10 mouse cellular contexts compared by ENCODE assay signal in genomic region chr2:27716339-27716738, GRCm38 (mm10). TPM values are rescaled to one million over a fixed set of nuclear protein-coding genes. Genes with fewer than 3 reads are reported as not detected.
DNase-seq lines count a peak whose midpoint lies in the region; ATAC-seq lines count a peak whose summit lies in the region.
"Had no signal": no experiment of that assay in that cellular context is flagged by ENCODE, and none has a peak within 500 bp of the region (broad histone marks: within the 10 kb centered on the region; RNA-seq: fewer than 3 reads in every experiment).

No protein-coding gene starts in this region.

- ATAC-seq in kidney, embryonic 16.5 days (ENCODE audit: low FRiP score, low TSS enrichment) = no peak
- ATAC-seq in midbrain, embryonic 14.5 days (ENCODE audit: low FRiP score, low TSS enrichment) = no peak
- ATAC-seq in intestine, embryonic 16.5 days = no peak
- ATAC-seq in stomach, embryonic 14.5 days (ENCODE audit: insufficient number of reproducible peaks, insufficient read depth, low FRiP score, low read depth) = no peak
- ATAC-seq in midbrain, embryonic 15.5 days (replicated peaks) = no peak
- ATAC-seq: forebrain, embryonic 14.5 days; midbrain, embryonic 16.5 days had no signal

- H3K4me1 ChIP-seq in kidney, embryonic 16.5 days (ENCODE audit: insufficient read depth, low read length) = peaks cover 60% of the 10 kb centered on the region
- peaks cover 75% of the 10 kb centered on the region for H3K4me1 ChIP-seq in midbrain, embryonic 10.5 days
- peaks cover 7% of the 10 kb centered on the region; the same call in 1 of the 2 replicates for H3K4me1 ChIP-seq in midbrain, embryonic 14.5 days (ENCODE audit: control insufficient read depth, insufficient read depth, low read length)
- peaks cover 83% of the 10 kb centered on the region for H3K4me1 ChIP-seq in intestine, embryonic 16.5 days (ENCODE audit: control insufficient read depth, insufficient read depth, low read length)
- H3K4me1 ChIP-seq in stomach, embryonic 14.5 days (ENCODE audit: control insufficient read depth, insufficient read depth, low read length) = peaks cover 53% of the 10 kb centered on the region
- H3K4me1 ChIP-seq in midbrain, embryonic 15.5 days = peaks cover 4% of the 10 kb centered on the region; the same call in 1 of the 2 replicates

- WGBS in kidney, embryonic 16.5 days = 66% methylated on average over 3 of the region's 3 CpGs
- 80% methylated on average over 3 of the region's 3 CpGs for WGBS in midbrain, embryonic 10.5 days
- WGBS in midbrain, embryonic 14.5 days = 88% methylated on average over 3 of the region's 3 CpGs
- 62% methylated on average over 3 of the region's 3 CpGs for whole genome bisulfite sequencing in intestine, embryonic 16.5 days
- WGBS in stomach, embryonic 14.5 days = 85% methylated on average over 3 of the region's 3 CpGs
- 84% methylated on average over 3 of the region's 3 CpGs for WGBS in midbrain, embryonic 15.5 days

- no peaks in the 10 kb centered on the region for H3K36me3 ChIP-seq in kidney, embryonic 16.5 days (ENCODE audit: insufficient read depth, low read length)
- H3K36me3 ChIP-seq in midbrain, embryonic 10.5 days = no peaks in the 10 kb centered on the region
- no peaks in the 10 kb centered on the region for H3K36me3 ChIP-seq in midbrain, embryonic 14.5 days (ENCODE audit: control insufficient read depth, insufficient read depth, low read length)
- H3K36me3 ChIP-seq in intestine, embryonic 16.5 days (ENCODE audit: control insufficient read depth, insufficient read depth, low read length) = no peaks in the 10 kb centered on the region
- no peaks in the 10 kb centered on the region for H3K36me3 ChIP-seq in stomach, embryonic 14.5 days (ENCODE audit: control insufficient read depth, insufficient read depth, low read length)
- H3K36me3 ChIP-seq in midbrain, embryonic 15.5 days (replicated peaks) = no peaks in the 10 kb centered on the region
- H3K36me3 ChIP-seq: neural tube, embryonic 15.5 days had no signal

- no peak overlapping the region for H3K4me2 ChIP-seq in kidney, embryonic 16.5 days (replicated peaks; ENCODE audit: low read depth, low read length)
- no peak overlapping the region for H3K4me2 ChIP-seq in midbrain, embryonic 14.5 days (ENCODE audit: low read length)
- H3K4me2 ChIP-seq in intestine, embryonic 16.5 days (ENCODE audit: low read depth, low read length) = no peak overlapping the region
- H3K4me2 ChIP-seq in stomach, embryonic 14.5 days (replicated peaks; ENCODE audit: low read depth, low read length) = no peak overlapping the region
- no peak overlapping the region for H3K4me2 ChIP-seq in midbrain, embryonic 15.5 days
- H3K4me2 ChIP-seq: neural tube, embryonic 15.5 days had no signal

- no peaks in the 10 kb centered on the region for H3K9me3 ChIP-seq in kidney, embryonic 16.5 days (ENCODE audit: low read length)
- no peaks in the 10 kb centered on the region for H3K9me3 ChIP-seq in midbrain, embryonic 10.5 days (replicated peaks)
- no peaks in the 10 kb centered on the region for H3K9me3 ChIP-seq in midbrain, embryonic 14.5 days (ENCODE audit: control insufficient read depth, low read length)
- no peaks in the 10 kb centered on the region for H3K9me3 ChIP-seq in intestine, embryonic 16.5 days (ENCODE audit: control insufficient read depth, low read length)
- no peaks in the 10 kb centered on the region for H3K9me3 ChIP-seq in stomach, embryonic 14.5 days (ENCODE audit: control insufficient read depth, low read depth, low read length)
- H3K9me3 ChIP-seq in midbrain, embryonic 15.5 days = no peaks in the 10 kb centered on the region
- H3K9me3 ChIP-seq: neural tube, embryonic 15.5 days had no signal

- peak overlapping the region; percentile 58 for H3K27ac ChIP-seq in kidney, embryonic 16.5 days (ENCODE audit: low read length)
- 0 out of 2 replicates have a peak overlapping the region, but pooled peaks have one; percentile 23 for H3K27ac ChIP-seq in midbrain, embryonic 10.5 days (replicated peaks)
- no peak overlapping the region for H3K27ac ChIP-seq in midbrain, embryonic 14.5 days (replicated peaks; ENCODE audit: low read depth, low read length)
- peak overlapping the region; percentile 66; the same call in 1 of the 2 replicates for H3K27ac ChIP-seq in intestine, embryonic 16.5 days (ENCODE audit: low read length)
- H3K27ac ChIP-seq in stomach, embryonic 14.5 days (ENCODE audit: low read length) = peak overlapping the region; percentile 3; the same call in 1 of the 2 replicates
- no peak overlapping the region for H3K27ac ChIP-seq in midbrain, embryonic 15.5 days
- H3K27ac ChIP-seq: neural tube, embryonic 15.5 days had no signal

- no peak for DNase-seq in kidney, adult 9 months
- DNase-seq in midbrain, embryonic 10.5 days (ENCODE audit: low spot score) = no peak
- no peak for DNase-seq in midbrain, embryonic 14.5 days

- H3K27me3 ChIP-seq in kidney, embryonic 16.5 days (ENCODE audit: insufficient read depth, low read length) = no peaks in the 10 kb centered on the region
- H3K27me3 ChIP-seq in midbrain, embryonic 10.5 days (ENCODE audit: low read depth, poor library complexity, severe bottlenecking) = peaks cover 38% of the 10 kb centered on the region
- H3K27me3 ChIP-seq in midbrain, embryonic 14.5 days (ENCODE audit: control insufficient read depth, insufficient read depth, low read length) = no peaks in the 10 kb centered on the region
- no peaks in the 10 kb centered on the region for H3K27me3 ChIP-seq in intestine, embryonic 16.5 days (replicated peaks; ENCODE audit: control insufficient read depth, insufficient read depth, low read length)
- no peaks in the 10 kb centered on the region for H3K27me3 ChIP-seq in stomach, embryonic 14.5 days (ENCODE audit: control insufficient read depth, insufficient read depth, low read length)
- no peaks in the 10 kb centered on the region for H3K27me3 ChIP-seq in midbrain, embryonic 15.5 days (replicated peaks)
- H3K27me3 ChIP-seq: neural tube, embryonic 15.5 days had no signal

- no peak overlapping the region for H3K9ac ChIP-seq in kidney, embryonic 16.5 days (replicated peaks; ENCODE audit: low read length)
- H3K9ac ChIP-seq in midbrain, embryonic 14.5 days (replicated peaks; ENCODE audit: low read length) = no peak overlapping the region
- H3K9ac ChIP-seq in intestine, embryonic 16.5 days (ENCODE audit: low read depth, low read length) = no peak overlapping the region
- H3K9ac ChIP-seq in stomach, embryonic 14.5 days (replicated peaks; ENCODE audit: low read depth, low read length) = no peak overlapping the region
- H3K9ac ChIP-seq in midbrain, embryonic 15.5 days = no peak overlapping the region
- H3K9ac ChIP-seq: neural tube, embryonic 15.5 days had no signal

- H3K4me3 ChIP-seq in kidney, embryonic 16.5 days (ENCODE audit: low read length) = no peak overlapping the region
- H3K4me3 ChIP-seq in midbrain, embryonic 10.5 days = no peak overlapping the region
- H3K4me3 ChIP-seq in midbrain, embryonic 14.5 days (replicated peaks; ENCODE audit: low read depth, low read length) = no peak overlapping the region
- H3K4me3 ChIP-seq in intestine, embryonic 16.5 days (ENCODE audit: low read length) = no peak overlapping the region
- H3K4me3 ChIP-seq in stomach, embryonic 14.5 days (ENCODE audit: low read depth, low read length) = no peak overlapping the region
- no peak overlapping the region for H3K4me3 ChIP-seq in midbrain, embryonic 15.5 days
- H3K4me3 ChIP-seq: neural tube, embryonic 15.5 days had no signal

RNA-seq across cellular contexts. Expression of gene Rxra, which starts 40.1 kb away (rescaled TPM):
- 11.0 and 11.6 TPM in 2 replicates for polyA plus RNA-seq in kidney, embryonic 16.5 days (2015; fragmentation: Nextera tagmentation; extraction: Ambion mirVana)
- 7.5 and 7.6 TPM in 2 replicates for polyA plus RNA-seq in midbrain, embryonic 10.5 days (2016; fragmentation: Nextera tagmentation; extraction: Ambion mirVana)
- polyA plus RNA-seq in midbrain, embryonic 14.5 days (2014; fragmentation: Nextera tagmentation; extraction: Ambion mirVana) = 1.9 and 2.5 TPM in 2 replicates
- 9.9 and 11.4 TPM in 2 replicates for polyA plus RNA-seq in intestine, embryonic 16.5 days (2015; fragmentation: Nextera tagmentation; extraction: Ambion mirVana)
- polyA plus RNA-seq in stomach, embryonic 14.5 days (2014; fragmentation: Nextera tagmentation; extraction: Ambion mirVana) = 9.0 and 10.3 TPM in 2 replicates
- polyA plus RNA-seq in midbrain, embryonic 15.5 days (2015; fragmentation: Nextera tagmentation; extraction: Ambion mirVana) = 3.1 and 4.1 TPM in 2 replicates

Comparison
In these comparisons a context has a peak if more than half of its experiments do, and no peak if none do; other contexts are left out.
1. H3K27ac ChIP-seq: peak in kidney, embryonic 16.5 days (single experiment), midbrain, embryonic 10.5 days (single experiment), intestine, embryonic 16.5 days (single experiment) and stomach, embryonic 14.5 days (single experiment); none in midbrain, embryonic 14.5 days (single experiment) and midbrain, embryonic 15.5 days (single experiment).